10 mouse cellular contexts compared by ENCODE assay signal in genomic region chr19:46306268-46306610, GRCm38 (mm10). TPM values are rescaled to one million over a fixed set of nuclear protein-coding genes. Genes with fewer than 3 reads are reported as not detected.
DNase-seq lines count a peak whose midpoint lies in the region; ATAC-seq and TF ChIP-seq lines count a peak whose summit lies in the region.
"Had no signal": no experiment of that assay in that cellular context is flagged by ENCODE, and none has a peak within 500 bp of the region (broad histone marks: within the 10 kb centered on the region; RNA-seq: fewer than 3 reads in every experiment).

No protein-coding gene starts in this region.

- intact Hi-C loops in heart, postnatal 14 days (cut with DNase I) = loop anchor here (10.0 kb wide), 1 partner anchor 139 kb away; no protein-coding TSS in a partner anchor

- H3K9me3 ChIP-seq in heart, embryonic 10.5 days = no peaks in the 10 kb centered on the region
- no peaks in the 10 kb centered on the region for H3K9me3 ChIP-seq in forebrain, embryonic 13.5 days (replicated peaks)
- H3K9me3 ChIP-seq in liver, embryonic 12.5 days (replicated peaks) = no peaks in the 10 kb centered on the region

- H3K79me3 ChIP-seq in C2C12 (ENCODE audit: low read depth) = no peaks in the 10 kb centered on the region

- DNase-seq in heart, embryonic 10.5 days (ENCODE audit: low spot score) = peak; percentile 67
- no peak for DNase-seq in heart, postnatal 14 days
- no peak for DNase-seq in urinary bladder, postnatal 36 days (ENCODE audit: low spot score in 2 of 2)
- no peak for DNase-seq in urinary bladder, postnatal 4 days (ENCODE audit: low spot score in 2 of 2)

- H3K9ac ChIP-seq in forebrain, embryonic 13.5 days = 0 out of 2 replicates have a peak overlapping the region, but pooled peaks have one; percentile 12
- H3K9ac ChIP-seq in liver, embryonic 12.5 days = peak overlapping the region; percentile 76

- peak overlapping the region; percentile 28 for H3ac ChIP-seq in C2C12 (ENCODE audit: control insufficient read depth, insufficient read length, low read depth)

- peak overlapping the region; percentile 94 for H3K4me2 ChIP-seq in forebrain, embryonic 13.5 days
- H3K4me2 ChIP-seq in liver, embryonic 12.5 days = peak overlapping the region; percentile 97

- peaks cover 17% of the 10 kb centered on the region for H3K79me2 ChIP-seq in C2C12 (ENCODE audit: control insufficient read depth, insufficient read depth)

- 44% methylated on average over 5 of the region's 5 CpGs for WGBS in heart, embryonic 10.5 days
- 53% methylated on average over 5 of the region's 5 CpGs for WGBS in forebrain, embryonic 13.5 days
- 58% methylated on average over 5 of the region's 5 CpGs for WGBS in liver, embryonic 12.5 days (ENCODE audit: insufficient replicate concordance)

- H3K27me3 ChIP-seq in heart, embryonic 10.5 days (ENCODE audit: insufficient read depth, poor library complexity, severe bottlenecking) = peaks cover 57% of the 10 kb centered on the region
- H3K27me3 ChIP-seq in C2C12 (ENCODE audit: control insufficient read depth, insufficient read depth, insufficient read length) = no peaks in the 10 kb centered on the region
- H3K27me3 ChIP-seq in forebrain, embryonic 13.5 days = peaks cover 42% of the 10 kb centered on the region
- peaks cover 39% of the 10 kb centered on the region for H3K27me3 ChIP-seq in liver, embryonic 12.5 days (replicated peaks)
- H3K27me3 ChIP-seq: Patski had no signal

- peak overlapping the region; percentile 86 for H3K4me3 ChIP-seq in heart, embryonic 10.5 days
- peak overlapping the region; percentile 84 for H3K4me3 ChIP-seq in C2C12 (ENCODE audit: insufficient read depth, poor library complexity, severe bottlenecking)
- peak overlapping the region; percentile 56; the same call in 1 of the 2 replicates for H3K4me3 ChIP-seq in forebrain, embryonic 13.5 days
- peak overlapping the region; percentile 71 for H3K4me3 ChIP-seq in liver, embryonic 12.5 days

- no peak for ATAC-seq in forebrain, embryonic 13.5 days
- no peak for ATAC-seq in liver, embryonic 12.5 days
- no peak for ATAC-seq in megakaryocyte progenitor cell, adult 5-6 weeks (replicated peaks; ENCODE audit: poor library complexity)

- H3K27ac ChIP-seq in heart, embryonic 10.5 days = peak overlapping the region; percentile 88
- no peak overlapping the region for H3K27ac ChIP-seq in forebrain, embryonic 13.5 days
- peak overlapping the region; percentile 83; the same call in 1 of the 2 replicates for H3K27ac ChIP-seq in liver, embryonic 12.5 days

- TF ChIP-seq CTCF in C2C12 (IDR thresholded peaks at IDR 0.05; ENCODE audit: control insufficient read depth, insufficient read depth, insufficient read length) = no peak

- peaks cover 45% of the 10 kb centered on the region for H3K4me1 ChIP-seq in heart, embryonic 10.5 days
- H3K4me1 ChIP-seq in forebrain, embryonic 13.5 days = peaks cover 28% of the 10 kb centered on the region
- peaks cover 48% of the 10 kb centered on the region for H3K4me1 ChIP-seq in liver, embryonic 12.5 days

- H3K36me3 ChIP-seq in heart, embryonic 10.5 days = peaks cover 30% of the 10 kb centered on the region
- H3K36me3 ChIP-seq in C2C12 (ENCODE audit: control insufficient read depth, insufficient read depth) = peaks cover 36% of the 10 kb centered on the region
- 0 out of 2 replicates have a peak, but pooled peaks cover 4% of the 10 kb centered on the region for H3K36me3 ChIP-seq in forebrain, embryonic 13.5 days (ENCODE audit: poor library complexity, severe bottlenecking)
- peaks cover 26% of the 10 kb centered on the region for H3K36me3 ChIP-seq in liver, embryonic 12.5 days

TF ChIP-seq in C2C12, 6 proteins besides CTCF, POLR2A, EP300 and RAD21:
- TF ChIP-seq FOSL1 (IDR thresholded peaks at IDR 0.05; ENCODE audit: insufficient read depth, low read length, poor library complexity, severe bottlenecking) (no peak), MYOG (IDR thresholded peaks at IDR 0.05; ENCODE audit: control insufficient read depth, extremely low read depth, insufficient read length) (no peak), USF1 (IDR thresholded peaks at IDR 0.05; ENCODE audit: low read depth) (no peak), MYOD1 (IDR thresholded peaks at IDR 0.05; ENCODE audit: control insufficient read depth, insufficient read length, low read depth) (no peak), CEBPB (IDR thresholded peaks at IDR 0.05; ENCODE audit: low read depth) (no peak), MAX (IDR thresholded peaks at IDR 0.05) (no peak)

RNA-seq across cellular contexts. Expression of gene Nfkb2, which starts 2.1 kb away (rescaled TPM):
- 5.9 and 7.2 TPM in 2 replicates for polyA plus RNA-seq in heart, embryonic 10.5 days (2016; fragmentation: Nextera tagmentation; extraction: Ambion mirVana)
- total RNA-seq in heart, postnatal 14 days (2021) = 10 to 100 TPM; 15.5 to 16.6 TPM
- polyA plus RNA-seq in C2C12 (2012; fragmentation: generic; extraction: Trizol) = 47.8 TPM
- polyA plus RNA-seq in forebrain, embryonic 13.5 days (2015; fragmentation: Nextera tagmentation; extraction: Ambion mirVana) = 1.1 and 1.5 TPM in 2 replicates
- 5.6 and 6.1 TPM in 2 replicates for polyA plus RNA-seq in liver, embryonic 12.5 days (2016; fragmentation: Nextera tagmentation; extraction: Ambion mirVana)
- 4.7 and 5.5 TPM in 2 replicates for total RNA-seq in megakaryocyte progenitor cell, adult 5-6 weeks (2015)
- 4.0 and 5.0 TPM in 2 replicates for total RNA-seq in megakaryocyte progenitor cell, adult 5-6 weeks (2017)

RNA-seq across cellular contexts. Expression of gene Psd, which starts 20.7 kb away (rescaled TPM):
- 6.9 and 10.1 TPM in 2 replicates for polyA plus RNA-seq in heart, embryonic 10.5 days (2016; fragmentation: Nextera tagmentation; extraction: Ambion mirVana)
- 1 to 10 TPM; 1.7 to 1.9 TPM for total RNA-seq in heart, postnatal 14 days (2021)
- polyA plus RNA-seq in C2C12 (2012; fragmentation: generic; extraction: Trizol) = 11.8 TPM
- polyA plus RNA-seq in forebrain, embryonic 13.5 days (2015; fragmentation: Nextera tagmentation; extraction: Ambion mirVana) = 31.0 and 34.8 TPM in 2 replicates
- polyA plus RNA-seq in liver, embryonic 12.5 days (2016; fragmentation: Nextera tagmentation; extraction: Ambion mirVana) = 10.7 and 11.3 TPM in 2 replicates
- 0.30 TPM in 1 of 2 replicates, not detected in the other for total RNA-seq in megakaryocyte progenitor cell, adult 5-6 weeks (2015)
- 0.12 and 0.84 TPM in 2 replicates for total RNA-seq in megakaryocyte progenitor cell, adult 5-6 weeks (2017)

RNA-seq across cellular contexts. Expression of gene Fbxl15, which starts 21.7 kb away (rescaled TPM):
- polyA plus RNA-seq in heart, embryonic 10.5 days (2016; fragmentation: Nextera tagmentation; extraction: Ambion mirVana) = 10.3 and 11.3 TPM in 2 replicates
- 1 to 10 TPM; 5.5 to 6.9 TPM for total RNA-seq in heart, postnatal 14 days (2021)
- 13.1 TPM for polyA plus RNA-seq in C2C12 (2012; fragmentation: generic; extraction: Trizol)
- 30.8 and 32.8 TPM in 2 replicates for polyA plus RNA-seq in forebrain, embryonic 13.5 days (2015; fragmentation: Nextera tagmentation; extraction: Ambion mirVana)
- polyA plus RNA-seq in liver, embryonic 12.5 days (2016; fragmentation: Nextera tagmentation; extraction: Ambion mirVana) = 13.4 and 13.5 TPM in 2 replicates
- 0.72 and 1.4 TPM in 2 replicates for total RNA-seq in megakaryocyte progenitor cell, adult 5-6 weeks (2015)
- 0.71 and 2.7 TPM in 2 replicates for total RNA-seq in megakaryocyte progenitor cell, adult 5-6 weeks (2017)

RNA-seq across cellular contexts. Expression of gene Cuedc2, which starts 32.3 kb away (rescaled TPM):
- 146 and 153 TPM in 2 replicates for polyA plus RNA-seq in heart, embryonic 10.5 days (2016; fragmentation: Nextera tagmentation; extraction: Ambion mirVana)
- total RNA-seq in heart, postnatal 14 days (2021) = 10 to 100 TPM; 88.0 to 89.6 TPM
- polyA plus RNA-seq in C2C12 (2012; fragmentation: generic; extraction: Trizol) = 161 TPM
- polyA plus RNA-seq in forebrain, embryonic 13.5 days (2015; fragmentation: Nextera tagmentation; extraction: Ambion mirVana) = 304 and 309 TPM in 2 replicates
- 97.6 and 99.1 TPM in 2 replicates for polyA plus RNA-seq in liver, embryonic 12.5 days (2016; fragmentation: Nextera tagmentation; extraction: Ambion mirVana)
- total RNA-seq in megakaryocyte progenitor cell, adult 5-6 weeks (2015) = 41.4 and 42.1 TPM in 2 replicates
- 148 and 184 TPM in 2 replicates for total RNA-seq in megakaryocyte progenitor cell, adult 5-6 weeks (2017)

RNA-seq across cellular contexts. Expression of gene Mfsd13a, which starts 34.7 kb away (rescaled TPM):
- 5.5 and 9.0 TPM in 2 replicates for polyA plus RNA-seq in heart, embryonic 10.5 days (2016; fragmentation: Nextera tagmentation; extraction: Ambion mirVana)
- 1 to 10 TPM; 2.9 to 3.6 TPM for total RNA-seq in heart, postnatal 14 days (2021)
- 1.3 TPM for polyA plus RNA-seq in C2C12 (2012; fragmentation: generic; extraction: Trizol)
- polyA plus RNA-seq in forebrain, embryonic 13.5 days (2015; fragmentation: Nextera tagmentation; extraction: Ambion mirVana) = 7.6 and 7.8 TPM in 2 replicates
- 13.2 and 14.5 TPM in 2 replicates for polyA plus RNA-seq in liver, embryonic 12.5 days (2016; fragmentation: Nextera tagmentation; extraction: Ambion mirVana)
- total RNA-seq in megakaryocyte progenitor cell, adult 5-6 weeks (2015) = 65.8 and 66.4 TPM in 2 replicates
- total RNA-seq in megakaryocyte progenitor cell, adult 5-6 weeks (2017) = 15.3 and 17.4 TPM in 2 replicates
- total RNA-seq: neutrophil, adult 5-6 weeks had no signal
